Mouse (Mus musculus): ENCODE data around the gene Otulinl.

GRCm38 (mm10) chr15:27675122-27675521, 6.3 kb downstream of the Otulinl start:
- TF ChIP-seq EP300 (IDR thresholded peaks at IDR 0.05; ENCODE audit: low read depth) (no peak), CTCF (IDR thresholded peaks at IDR 0.05; ENCODE audit: low read depth) (no peak)
